Mouse (Mus musculus): ENCODE results near the gene Tubgcp2. TPM values are rescaled to one million over a fixed set of nuclear protein-coding genes. Genes with fewer than 3 reads are reported as not detected.

Tubgcp2 gene
- total RNA-seq, 4 experiments from 2014 or later: 24.2 to 35.8 (median 32.2) TPM

DNA sequence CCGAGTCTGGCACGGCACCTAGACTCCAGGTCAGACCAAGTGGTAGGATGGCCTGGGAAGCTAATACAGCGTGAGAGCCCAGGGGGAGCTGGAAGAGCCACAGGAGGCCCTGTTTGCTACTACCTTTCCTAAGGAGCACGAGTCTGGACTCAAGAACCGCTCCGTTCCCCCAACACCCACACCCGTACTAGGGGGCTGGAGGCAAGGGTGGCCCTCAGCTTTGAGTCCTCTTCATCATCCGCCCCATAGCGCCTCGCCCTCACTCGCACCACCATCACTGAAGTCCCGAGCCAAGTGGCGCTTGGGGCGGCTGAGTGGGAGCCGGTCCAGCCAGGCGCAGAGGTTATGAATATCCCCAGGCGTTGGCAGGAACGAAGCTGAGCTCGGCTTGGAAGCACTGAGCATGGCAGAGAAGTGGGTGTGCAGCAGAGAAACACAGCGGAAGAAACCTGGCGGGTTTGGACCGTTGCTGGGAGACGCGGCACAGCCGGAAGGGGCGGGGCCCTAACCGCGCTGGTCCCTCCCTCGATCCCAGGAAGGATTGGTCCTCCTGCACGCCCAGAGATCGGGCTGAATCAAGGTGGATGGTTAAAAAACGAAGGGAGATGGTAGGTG, 58.1 kb downstream of the Tubgcp2 start, which contains the start of gene 6430531B16Rik:
Gene 6430531B16Rik (minus strand): TSS at position 478 of the 615 bp plus-strand sequence.
- DNase-seq: peak; percentile 80

DNA sequence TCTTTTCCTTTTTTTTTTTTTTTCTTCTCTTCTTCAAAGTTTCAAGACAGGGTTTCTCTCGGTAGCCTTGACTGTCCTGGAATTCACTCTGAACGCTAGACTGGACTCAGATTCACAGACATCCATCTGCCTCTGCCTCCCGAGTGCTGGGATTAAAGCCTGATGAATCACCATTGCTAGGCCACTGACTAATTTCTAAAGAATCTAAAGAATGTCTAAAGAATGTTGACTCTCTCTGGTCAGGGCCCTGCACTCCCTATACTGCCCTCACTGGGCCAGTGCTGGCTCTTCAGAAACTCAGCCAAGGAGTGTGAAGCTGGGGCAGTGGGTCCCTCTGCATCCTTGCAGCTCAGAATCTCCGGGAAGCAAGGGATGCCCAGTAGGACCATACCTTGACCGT, 61.0 kb downstream of the Tubgcp2 start:
- DNase-seq: no peak

DNA sequence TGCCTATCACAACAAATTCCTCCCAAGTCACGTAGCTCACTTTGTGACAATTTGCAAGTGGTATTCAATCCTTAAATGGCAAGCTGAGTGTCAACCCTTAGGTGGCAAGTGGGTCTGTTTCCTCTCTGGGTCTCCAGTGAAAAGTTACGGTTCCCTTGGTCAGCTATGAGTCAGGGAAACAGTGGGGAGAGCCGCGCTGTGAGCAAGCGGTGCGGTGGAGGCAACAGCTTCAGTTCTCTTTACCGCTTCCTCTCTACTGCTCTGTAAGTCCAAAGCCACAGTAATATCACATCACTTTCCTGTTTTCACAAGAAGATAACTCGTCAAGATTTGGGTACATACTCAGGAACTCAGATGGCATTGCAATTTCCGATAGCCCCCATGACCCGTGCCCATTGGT, 62.2 kb downstream of the Tubgcp2 start:
- DNase-seq: no peak

DNA sequence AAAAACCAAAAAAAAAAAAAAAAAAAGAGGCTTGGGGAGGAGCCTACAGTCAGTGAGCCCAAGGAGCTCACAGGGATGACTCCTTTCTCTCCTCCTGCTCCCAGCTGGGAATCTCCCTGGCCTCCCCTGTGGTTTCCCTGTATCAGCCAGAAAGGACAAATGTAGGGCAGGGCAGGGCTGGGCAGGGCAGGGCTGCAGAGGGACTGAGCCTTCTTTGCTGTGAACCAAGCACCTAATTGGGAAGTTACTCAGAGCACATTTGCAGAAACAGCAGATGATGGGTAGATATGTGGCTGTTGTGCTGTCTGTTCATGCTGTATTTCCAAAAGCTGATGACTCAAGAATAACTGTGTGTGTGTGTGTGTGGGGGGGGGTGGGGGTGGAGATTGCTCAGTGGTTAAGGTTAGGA, 63.5 kb downstream of the Tubgcp2 start:
- DNase-seq: no peak

DNA sequence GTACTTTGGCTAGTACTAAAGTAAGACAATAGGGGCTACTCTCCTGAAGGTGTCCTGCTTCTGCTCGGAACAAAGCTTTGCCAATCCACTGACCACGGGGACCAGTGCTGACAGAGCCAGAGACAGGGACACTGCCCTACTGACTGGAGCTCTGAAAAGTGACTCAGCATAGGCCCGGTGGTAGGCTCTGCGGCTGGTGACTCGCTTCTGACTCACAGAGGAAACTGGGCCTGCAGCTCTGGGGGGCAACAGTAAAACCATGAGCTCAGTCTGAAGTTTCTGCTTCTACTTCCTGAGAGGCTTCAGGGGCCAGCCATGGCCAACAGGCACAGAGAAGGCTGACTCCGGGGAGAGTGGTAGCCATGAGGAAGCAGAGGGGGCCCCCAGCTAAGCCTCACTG, 65.0 kb downstream of the Tubgcp2 start:
- DNase-seq: no peak

DNA sequence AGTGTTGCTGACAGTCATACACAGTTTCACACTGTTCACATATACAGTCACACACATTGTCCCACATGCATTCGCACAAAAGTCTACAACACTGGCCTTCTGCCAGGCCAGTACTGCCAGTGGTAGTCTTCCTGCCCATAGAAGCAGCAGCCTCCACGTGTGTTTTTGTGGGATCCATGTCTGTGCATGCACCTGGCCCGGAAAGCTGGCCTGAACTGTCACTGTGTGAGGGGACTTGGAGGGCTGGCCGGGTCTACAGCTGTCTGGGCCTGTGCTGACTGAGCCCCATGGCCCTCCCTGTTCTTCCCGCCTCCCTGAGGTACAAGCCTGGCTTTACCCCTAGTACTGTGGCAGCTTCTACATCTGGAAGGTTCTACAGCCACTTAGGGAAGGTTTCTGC, 65.5 kb downstream of the Tubgcp2 start:
- DNase-seq: no peak

DNA sequence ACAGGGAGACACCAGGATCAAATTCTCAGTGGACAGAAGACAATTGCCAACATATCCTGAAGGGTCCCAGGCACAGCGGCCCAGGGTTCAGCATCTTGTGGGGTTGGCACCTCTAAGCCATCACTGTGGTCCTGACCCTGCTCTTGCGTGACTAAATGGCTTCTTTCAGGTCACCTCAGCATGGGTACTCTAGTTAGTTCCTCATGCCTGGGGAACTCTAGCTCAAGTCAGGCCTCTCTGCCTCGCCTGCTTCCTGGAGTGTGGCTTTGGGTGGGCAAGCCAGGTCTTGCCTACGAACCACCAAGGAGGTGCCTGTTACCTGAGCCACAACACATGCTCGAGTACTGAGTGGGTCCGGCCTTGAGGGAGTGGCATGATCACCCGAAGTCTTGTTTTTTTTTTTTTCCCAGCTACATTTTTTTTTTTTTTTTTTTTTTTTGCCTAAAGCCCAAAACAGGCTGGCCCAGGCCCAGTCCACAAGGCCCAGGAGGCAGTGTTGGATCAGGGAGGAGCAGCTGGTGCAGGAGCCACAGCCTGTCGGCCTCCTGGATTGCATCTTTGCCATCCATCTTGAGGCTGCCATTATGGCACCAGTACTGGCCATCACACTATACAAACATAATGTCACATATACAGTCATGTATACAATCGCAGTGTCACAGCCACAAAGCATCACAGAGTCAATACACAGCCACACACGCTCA, 66.1 kb downstream of the Tubgcp2 start:
- no peak for DNase-seq

DNA sequence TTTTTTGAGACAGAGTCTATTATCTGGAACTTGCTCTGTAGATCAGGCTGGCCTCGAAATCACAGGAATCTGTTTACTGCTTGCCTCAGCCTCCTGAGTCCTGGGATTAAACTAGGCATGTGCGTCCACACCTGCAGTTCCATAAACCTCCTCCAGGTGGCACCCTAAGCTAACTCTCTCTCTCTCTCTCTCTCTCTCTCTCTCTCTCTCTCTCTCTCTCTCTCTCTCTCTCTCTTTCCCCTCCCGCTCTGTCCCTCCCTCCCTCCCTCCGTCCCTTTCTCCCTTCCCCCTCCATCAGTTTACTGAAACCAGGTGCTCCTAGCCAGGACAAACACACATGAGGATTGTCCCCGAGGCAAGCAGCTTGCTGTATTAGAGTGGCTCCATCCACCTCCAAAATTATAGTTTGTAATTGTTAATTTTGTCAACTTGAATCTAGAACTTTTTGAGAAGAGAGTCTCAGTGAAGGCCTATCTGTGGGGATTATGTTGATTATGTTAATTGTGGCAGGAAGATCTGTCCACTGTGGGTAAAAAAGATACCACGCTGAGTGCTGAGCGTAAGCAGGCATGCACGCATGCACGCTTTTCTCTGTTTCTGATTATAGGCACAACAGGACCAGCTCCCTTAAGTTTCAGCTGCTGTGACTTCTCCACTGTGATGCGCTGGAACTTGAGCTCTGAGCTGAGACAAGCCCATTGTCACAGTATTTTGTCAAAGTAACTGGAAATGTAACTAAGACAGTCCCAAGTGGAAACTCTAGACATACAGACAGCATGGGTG, 66.9 kb downstream of the Tubgcp2 start:
- DNase-seq: no peak

DNA sequence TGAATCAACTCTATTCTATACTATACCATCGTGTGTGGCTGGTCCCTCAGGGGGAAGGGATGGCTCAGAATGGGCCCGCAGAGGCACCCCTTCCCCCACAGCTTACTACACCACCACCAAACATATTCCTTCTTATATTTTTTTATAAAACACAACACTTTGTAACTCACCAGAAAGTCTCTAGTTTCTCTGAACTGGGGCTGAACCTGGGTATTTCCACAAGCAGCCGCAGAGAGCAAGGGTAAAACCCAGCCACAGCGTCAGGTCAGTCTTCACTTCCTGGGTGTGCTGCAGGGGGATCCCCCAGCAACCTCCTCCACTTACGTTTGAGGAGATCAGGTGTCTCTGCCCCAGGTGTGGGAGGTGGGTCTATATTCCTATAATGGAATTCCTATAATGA, 68.0 kb downstream of the Tubgcp2 start:
- DNase-seq: no peak

DNA sequence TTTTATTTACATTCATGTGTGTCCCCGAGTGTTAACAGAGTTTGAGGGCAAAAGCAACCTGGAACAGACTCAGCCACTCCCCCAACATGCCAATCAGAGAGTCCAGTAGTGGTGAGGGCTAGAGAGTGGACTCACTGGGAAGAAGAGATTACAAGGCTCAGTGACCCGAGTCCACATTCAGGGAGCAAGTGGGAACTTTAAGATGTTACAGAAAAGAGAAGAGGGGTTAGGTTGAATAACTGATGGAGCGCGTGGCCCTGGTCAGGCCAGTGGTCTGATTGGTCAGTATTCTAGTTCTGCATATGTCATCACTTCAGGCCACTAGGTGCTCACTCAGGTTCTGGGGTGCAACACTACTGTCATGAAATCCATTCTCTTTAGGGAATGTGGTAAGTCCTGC, 69.3 kb downstream of the Tubgcp2 start:
- no peak for DNase-seq

DNA sequence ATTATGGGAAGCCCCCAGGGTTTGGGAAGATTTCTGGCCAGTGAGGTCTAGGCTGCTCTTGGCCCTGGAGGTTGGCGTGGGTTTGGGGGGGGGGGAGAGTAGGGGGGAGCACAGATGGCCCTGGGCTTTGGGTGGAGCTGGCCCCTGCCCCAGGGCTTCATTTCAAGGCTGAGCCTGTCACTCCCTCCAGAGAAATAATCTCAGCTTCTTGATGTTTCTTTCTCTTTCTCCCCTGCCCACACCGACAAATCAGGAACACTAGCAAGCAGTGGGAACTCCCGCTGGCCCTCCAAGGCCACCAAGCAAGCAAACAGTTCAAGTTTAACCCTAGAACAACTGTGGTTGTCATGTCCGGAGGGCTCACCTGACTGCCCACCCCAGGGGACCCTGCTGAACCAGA, 72.7 kb downstream of the Tubgcp2 start:
- no peak for DNase-seq

DNA sequence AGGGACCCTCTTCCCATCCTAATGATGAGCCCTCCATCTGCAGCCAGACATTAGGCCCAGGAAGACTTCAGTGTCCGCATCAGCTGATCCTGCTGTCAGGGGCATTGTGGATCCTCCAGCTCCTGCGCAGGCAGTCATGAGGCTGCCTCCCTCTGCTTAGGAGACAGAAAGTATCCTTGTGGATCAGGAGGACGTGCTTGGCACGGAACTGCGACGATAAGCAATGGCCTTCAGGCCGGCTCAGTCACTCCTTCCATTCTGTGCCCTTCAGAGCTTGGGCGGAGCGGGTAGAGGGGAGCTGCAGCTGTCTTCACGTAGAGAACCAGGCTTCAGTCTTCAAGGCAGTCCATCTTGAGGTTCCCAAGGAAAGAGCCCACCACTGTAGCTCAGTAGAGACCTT, 75.3 kb downstream of the Tubgcp2 start:
- DNase-seq: peak; percentile 86

DNA sequence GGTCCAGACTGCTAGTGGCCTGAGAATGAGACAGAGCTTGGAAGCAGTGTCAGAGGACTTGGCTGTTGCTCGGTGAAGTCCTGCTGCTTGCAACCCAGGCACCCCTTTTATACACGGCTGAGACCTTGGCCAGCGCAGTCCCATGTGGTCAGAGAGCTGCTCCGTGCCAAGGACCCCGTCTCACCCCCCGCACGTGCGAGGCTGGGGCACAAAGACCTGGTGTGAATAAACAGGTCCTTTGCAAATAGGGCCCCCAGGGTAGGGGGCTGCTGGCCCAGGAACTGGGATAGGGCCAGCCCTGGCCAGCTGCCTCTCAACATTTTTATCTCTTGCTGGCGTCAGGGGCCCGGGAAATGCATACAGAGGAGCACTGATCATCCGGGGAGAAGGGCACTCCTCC, 78.5 kb downstream of the Tubgcp2 start:
- no peak for DNase-seq

DNA sequence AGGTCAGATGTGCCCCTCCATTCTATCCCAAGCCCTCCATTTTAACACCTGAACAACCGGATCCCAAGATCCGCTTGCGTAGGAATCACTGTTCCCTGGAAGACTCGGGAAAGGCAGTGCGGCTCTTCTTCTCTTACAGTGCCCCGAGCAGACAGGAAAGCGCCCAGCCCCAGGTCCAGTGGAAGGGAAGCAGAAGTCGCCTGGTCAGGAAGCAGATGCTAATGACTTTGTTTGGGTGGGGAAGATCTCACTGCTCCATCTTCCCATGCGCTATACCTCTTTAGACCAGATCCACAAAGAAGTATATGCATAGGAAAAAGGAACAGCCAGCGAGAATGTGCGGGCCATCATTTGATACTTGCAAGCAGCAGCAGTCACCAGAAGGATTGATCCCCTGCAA, 79.0 kb downstream of the Tubgcp2 start:
- DNase-seq: no peak

DNA sequence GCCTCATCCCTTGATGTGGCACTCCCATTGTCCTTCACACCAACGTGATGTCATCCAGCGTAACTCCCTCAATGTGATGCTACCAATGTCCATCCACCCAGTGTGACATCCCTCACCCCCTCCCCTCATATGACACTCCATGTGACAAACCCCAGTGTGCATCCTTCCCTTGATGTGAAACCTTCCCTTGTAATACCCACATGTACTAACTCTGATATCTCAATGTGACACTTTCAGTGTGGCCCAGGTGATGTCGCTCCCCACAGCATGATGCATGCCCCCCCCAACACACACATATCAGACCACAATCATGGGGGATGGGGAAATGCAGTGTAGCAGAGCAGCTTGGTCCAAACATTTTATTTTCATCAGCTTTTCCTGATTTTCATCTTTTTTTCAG, 79.8 kb downstream of the Tubgcp2 start:
- no peak for DNase-seq

DNA sequence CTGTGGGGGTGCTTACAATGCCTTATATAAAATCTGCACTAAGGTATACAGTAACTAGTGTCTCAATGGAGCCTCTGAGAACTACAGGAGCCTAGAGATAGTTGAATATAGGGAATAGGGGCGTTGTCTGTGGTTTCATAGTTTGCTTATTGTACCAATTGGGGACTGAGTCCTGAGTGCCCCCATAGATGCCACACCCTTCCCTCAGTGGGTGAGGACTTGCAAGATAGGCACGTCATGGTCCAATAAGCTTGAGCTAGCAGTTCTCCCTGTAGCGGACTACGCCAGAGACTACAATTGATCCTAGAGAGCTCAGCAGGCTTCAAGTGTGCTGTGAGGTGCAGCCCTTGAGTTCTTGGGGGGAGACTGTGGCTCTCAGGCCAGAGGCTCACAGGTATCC, 81.0 kb downstream of the Tubgcp2 start:
- no peak for DNase-seq

DNA sequence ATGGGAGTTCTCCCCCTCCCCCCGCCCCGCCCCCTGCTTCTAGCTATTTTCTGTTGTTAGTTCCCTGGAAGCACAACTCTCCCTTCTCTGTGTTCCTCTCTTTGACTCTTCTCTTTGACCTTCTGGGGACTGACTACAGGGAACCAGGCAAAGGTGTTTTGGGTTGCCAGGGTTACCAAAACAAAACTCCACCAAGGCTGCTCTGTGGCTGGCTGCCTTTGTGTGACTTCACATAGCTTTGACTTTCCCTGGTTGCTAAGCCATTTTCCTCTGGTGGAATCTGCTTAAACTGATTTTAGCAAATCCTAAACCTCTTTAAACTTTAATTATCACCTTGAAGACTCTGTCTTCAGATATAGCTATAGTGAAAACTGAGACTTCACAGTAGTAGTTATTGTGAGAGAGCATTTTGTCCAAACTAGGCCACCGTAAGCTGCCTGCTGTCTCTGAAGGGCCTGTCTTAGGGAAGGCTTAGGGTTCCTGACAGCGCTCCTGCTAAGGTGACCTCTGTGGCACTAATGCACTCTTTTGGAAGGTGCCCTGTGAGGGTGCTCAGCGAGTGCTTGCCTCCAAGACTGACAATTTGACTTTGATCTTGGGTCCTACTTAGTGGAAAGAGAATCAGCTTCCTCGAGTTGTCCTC, 84.4 kb downstream of the Tubgcp2 start:
- DNase-seq: no peak

DNA sequence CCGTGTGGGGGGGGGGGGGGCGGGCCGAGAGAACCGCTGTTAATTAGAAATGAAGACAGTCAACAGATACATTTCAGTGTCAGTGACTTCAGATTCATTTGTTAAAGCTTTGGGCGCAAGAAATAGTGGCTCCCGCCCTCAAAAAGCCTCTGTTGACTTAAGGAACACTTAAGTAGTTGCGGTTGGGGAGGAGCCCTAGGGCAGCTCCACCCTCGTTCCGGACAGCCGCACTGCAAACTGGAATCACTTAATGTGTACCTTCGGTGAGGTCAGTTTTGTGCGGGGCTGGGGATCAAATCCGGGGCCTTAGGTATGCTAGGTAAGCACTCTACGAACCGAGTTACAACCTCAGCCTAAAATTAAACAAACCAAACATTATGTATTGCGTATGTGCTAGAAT, 85.4 kb downstream of the Tubgcp2 start:
- DNase-seq: no peak

DNA sequence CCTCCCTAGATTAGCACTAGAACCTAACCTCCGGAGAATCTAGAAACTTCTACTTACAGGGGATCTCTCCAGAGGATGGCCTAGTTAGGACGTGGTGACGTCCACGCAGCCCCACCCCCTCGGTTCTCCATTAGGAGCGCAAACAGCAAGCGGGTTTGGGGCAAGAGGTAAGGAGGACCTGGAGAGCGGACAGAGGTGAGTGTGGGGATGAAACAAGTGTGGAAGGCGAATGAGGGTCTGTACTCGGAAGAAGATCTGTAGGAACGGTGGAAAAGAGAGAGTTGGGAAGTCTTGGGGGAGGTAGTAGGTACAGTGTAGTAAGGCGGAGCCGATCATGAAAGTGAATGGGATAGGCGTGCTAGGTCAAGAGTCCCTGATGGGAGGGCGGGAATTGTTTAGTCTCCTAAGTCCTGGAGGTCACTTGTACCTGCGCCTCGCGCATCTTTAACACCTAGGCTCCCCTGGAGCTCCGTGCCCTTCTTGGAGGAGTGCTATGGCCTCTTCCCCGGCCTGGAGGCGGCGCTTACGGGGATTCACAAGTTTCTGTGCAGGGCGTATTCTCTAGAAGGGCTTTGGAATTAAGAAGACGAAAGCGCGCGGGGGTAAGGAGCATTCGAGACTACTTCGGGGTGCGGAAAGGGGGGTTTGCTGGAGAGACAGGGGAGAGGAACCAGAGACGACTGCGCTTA, 86.0 kb downstream of the Tubgcp2 start:
- DNase-seq: no peak

DNA sequence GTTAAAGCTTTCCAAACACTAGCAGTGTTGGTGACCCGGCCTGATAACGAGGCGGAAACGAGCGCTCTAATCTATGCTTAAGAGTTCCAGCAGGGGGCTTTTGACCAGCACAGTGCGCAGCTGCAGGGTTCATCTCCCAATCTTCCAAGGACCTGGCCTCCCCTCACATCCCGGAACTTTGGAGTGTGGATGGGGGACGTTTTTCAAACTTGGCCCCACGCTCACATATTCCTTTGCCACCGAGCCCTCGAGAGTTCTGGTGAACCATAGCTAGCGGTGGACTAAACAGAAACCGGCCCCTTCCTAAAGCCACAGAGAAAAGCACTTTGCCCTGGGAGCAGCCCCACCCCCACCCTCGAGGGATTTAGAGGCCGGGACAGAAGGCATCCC, 86.6 kb downstream of the Tubgcp2 start:
- no peak for DNase-seq

DNA sequence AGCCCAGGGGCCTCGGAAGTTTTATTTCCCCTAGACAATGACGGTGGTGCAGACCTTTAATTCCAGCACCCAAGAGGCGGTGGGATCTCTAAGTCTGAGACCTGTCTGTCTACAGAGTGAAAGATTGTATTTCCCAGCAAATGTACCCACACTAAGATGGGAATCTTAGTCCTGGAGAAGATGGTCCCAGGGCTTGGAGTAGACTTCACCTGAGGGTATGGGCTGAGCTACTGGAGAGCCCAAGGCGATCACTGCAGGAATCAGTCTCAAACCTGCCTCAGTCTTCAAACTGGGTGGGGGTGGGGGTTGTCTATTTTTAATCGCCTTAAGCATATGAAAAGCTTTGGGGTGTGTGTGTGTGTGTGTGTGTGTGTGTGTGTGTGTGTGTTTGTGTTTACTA, 90.4 kb downstream of the Tubgcp2 start:
- DNase-seq: no peak

Measured in adrenal gland, adult 8-10 months (tissue).